Mouse (Mus musculus) small intestine, adult 2 months (tissue): ENCODE measurements around the gene Gm28372. TPM values are rescaled to one million over a fixed set of nuclear protein-coding genes. Genes with fewer than 3 reads are reported as not detected.

ENCODE experiments used
- H3K27ac ChIP-seq: fragments of 200-500 bp; 2 replicates; pipeline ENCODE4 v1.5.1; 2012; ENCODE audit warnings: low read depth, low read length, control low read depth, inconsistent platforms; ENCODE audit not compliant: insufficient read depth
- H3K27me3 ChIP-seq: fragments of 200-500 bp; 2 replicates; pipeline ENCODE4 v1.6.1; 2012; ENCODE audit warnings: mild to moderate bottlenecking, moderate library complexity, low read length, inconsistent platforms; ENCODE audit not compliant: control insufficient read depth, insufficient read depth
- H3K36me3 ChIP-seq: fragments of 200-500 bp; 2 replicates; pipeline ENCODE4 v1.6.1; 2012; ENCODE audit warnings: mild to moderate bottlenecking, low read length, control low read depth, inconsistent platforms; ENCODE audit not compliant: control insufficient read depth, insufficient read depth
- H3K4me1 ChIP-seq: fragments of 200-500 bp; 2 replicates; pipeline ENCODE4 v1.6.1; 2012; ENCODE audit warnings: low read length, inconsistent platforms, mixed read lengths; ENCODE audit not compliant: control insufficient read depth, insufficient read depth, insufficient read length
- H3K4me3 ChIP-seq: fragments of 200-500 bp; 2 replicates; pipeline ENCODE4 v1.5.1; 2012; ENCODE audit warnings: low read depth, mild to moderate bottlenecking, control low read depth, inconsistent platforms, low read length, moderate library complexity
- CTCF ChIP-seq: fragments of 200-500 bp; IDR thresholded peaks from 2 replicates; pipeline ENCODE4 v1.5.1; 2012; ENCODE audit warnings: low read depth, mild to moderate bottlenecking, control low read depth, inconsistent platforms, low read length, moderate library complexity, mixed read lengths; ENCODE audit not compliant: insufficient replicate concordance, insufficient read length; ENCODE audit errors: extremely low read depth
- POLR2A ChIP-seq: fragments of 200-500 bp; IDR thresholded peaks from 2 replicates; pipeline ENCODE4 v1.6.1; 2012; ENCODE audit warnings: low read depth, mild to moderate bottlenecking, control low read depth, inconsistent platforms, low read length, moderate library complexity
- WGBS: fragments of 180-500 bp; shearing (Covaris S2); methylation state at CpG from one replicate; pipeline ENCODE4 v1.1.7; 2018; 5-methylcytosine and 5-hydroxymethylcytosine counted together
- polyA plus RNA-seq: library from polyadenylated mRNA; depleted of rRNA; stranded (reverse); fragments of >200 nt; gene quantifications from 2 replicates; pipeline ENCODE4 v1.2.3, GENCODE M21; 2012

Gm28372 gene
- polyA plus RNA-seq, 1 experiment, result not detected

GRCm38 (mm10) chr2:130425112-130425511 is 20.1 kb downstream of the Gm28372 start:
- Histone ChIP-seq H3K27me3 (no peaks in the 10 kb centered on the region), H3K4me3 (no peak overlapping the region; the same call in 1 of the 2 replicates), H3K27ac (no peak overlapping the region), H3K4me1 (peaks cover 12% of the 10 kb centered on the region), H3K36me3 (no peaks in the 10 kb centered on the region)
- WGBS, result 17% methylated on average over 5 of the region's 5 CpGs
- TF ChIP-seq CTCF, result no peak
- no peak for TF ChIP-seq POLR2A

DNA sequence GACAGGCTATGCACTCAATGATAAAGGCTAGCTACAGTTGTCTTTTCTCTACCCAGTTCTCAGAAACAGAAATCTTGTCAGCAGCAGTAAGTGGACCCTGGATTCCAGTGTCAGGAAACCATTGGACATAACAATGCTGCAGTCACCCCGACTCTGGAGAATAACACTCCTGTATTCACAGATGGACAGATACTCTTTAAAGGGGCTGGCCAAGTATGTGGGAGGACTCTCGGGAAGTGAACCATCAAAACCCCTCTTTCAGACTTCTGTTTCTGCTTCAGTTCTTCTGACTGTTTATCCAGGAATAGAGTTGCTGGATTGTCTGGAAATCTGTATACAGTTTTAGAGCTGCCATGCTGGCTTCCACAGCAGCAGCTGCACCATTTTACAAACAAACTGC is 24.8 kb downstream of the Gm28372 start:
- H3K36me3 ChIP-seq, result peaks cover 4% of the 10 kb centered on the region; the same call in 1 of the 2 replicates
- no peaks in the 10 kb centered on the region for H3K27me3 ChIP-seq
- H3K4me1 ChIP-seq, result peaks cover 5% of the 10 kb centered on the region; the same call in 1 of the 2 replicates
- 57% methylated on average over 2 of the region's 2 CpGs for WGBS
- H3K4me3 ChIP-seq, result no peak overlapping the region
- no peak overlapping the region for H3K27ac ChIP-seq
- TF ChIP-seq POLR2A (no peak), CTCF (no peak)

- Histone ChIP-seq H3K27ac (no peak overlapping the region), H3K36me3 (peaks cover 4% of the 10 kb centered on the region; the same call in 1 of the 2 replicates), H3K4me1 (no peaks in the 10 kb centered on the region), H3K4me3 (no peak overlapping the region), H3K27me3 (no peaks in the 10 kb centered on the region)
- no peak for TF ChIP-seq POLR2A
- TF ChIP-seq CTCF, result no peak
- 22% methylated on average over 3 of the region's 3 CpGs for WGBS
These were observed 25.4 kb downstream of the Gm28372 start for GRCm38 (mm10) chr2:130430484-130430883.

DNA sequence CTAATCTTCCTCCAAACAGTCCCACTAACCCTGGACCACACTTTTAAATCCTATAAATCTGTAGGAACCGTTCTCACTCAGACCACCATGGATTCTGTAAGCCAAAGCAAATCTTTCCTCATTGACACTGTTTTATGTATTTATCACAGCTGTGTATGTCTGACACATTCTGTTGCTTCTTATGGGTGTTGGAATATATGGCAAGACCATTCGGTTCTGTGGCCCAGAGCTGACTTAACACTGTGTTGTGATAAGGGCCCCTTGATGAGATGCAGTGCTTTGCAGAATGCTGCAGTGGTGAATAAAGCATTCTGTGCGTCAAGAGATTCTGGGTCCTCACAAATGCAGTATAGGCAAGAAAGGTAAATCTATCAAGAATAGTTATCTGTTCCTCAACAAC is 27.1 kb downstream of the Gm28372 start:
- Histone ChIP-seq H3K27me3 (no peaks in the 10 kb centered on the region), H3K27ac (no peak overlapping the region), H3K4me1 (no peaks in the 10 kb centered on the region), H3K4me3 (no peak overlapping the region), H3K36me3 (peaks cover 4% of the 10 kb centered on the region; the same call in 1 of the 2 replicates)
- TF ChIP-seq CTCF (no peak), POLR2A (no peak)
- 89% methylated on average over 3 of the region's 3 CpGs for WGBS

DNA sequence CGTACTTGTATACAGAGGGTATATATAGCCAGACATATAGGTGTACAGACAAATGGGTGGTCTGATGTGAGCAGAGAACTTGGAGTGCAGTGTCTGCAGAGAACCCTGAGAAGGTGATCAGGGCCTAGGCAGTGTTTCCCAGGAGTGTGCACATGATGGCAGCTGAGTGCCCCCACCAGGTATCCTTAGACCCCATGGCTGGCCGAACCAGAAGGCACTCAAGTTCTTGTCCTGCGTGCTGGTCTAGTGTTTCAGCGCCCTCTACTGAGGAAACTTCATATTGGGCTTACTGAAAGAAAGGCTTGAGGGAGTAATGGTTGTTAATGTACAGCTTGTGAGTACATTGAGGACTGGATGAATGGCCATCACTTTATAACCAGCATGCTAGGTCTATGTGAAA is 28.1 kb downstream of the Gm28372 start:
- TF ChIP-seq CTCF, result peak; percentile 49; the same call in 1 of the 2 replicates
- TF ChIP-seq POLR2A, result no peak
- Histone ChIP-seq H3K27me3 (no peaks in the 10 kb centered on the region), H3K27ac (no peak overlapping the region), H3K4me3 (no peak overlapping the region), H3K36me3 (peaks cover 6% of the 10 kb centered on the region), H3K4me1 (no peaks in the 10 kb centered on the region)
- 15% methylated on average over 4 of the region's 4 CpGs for WGBS

DNA sequence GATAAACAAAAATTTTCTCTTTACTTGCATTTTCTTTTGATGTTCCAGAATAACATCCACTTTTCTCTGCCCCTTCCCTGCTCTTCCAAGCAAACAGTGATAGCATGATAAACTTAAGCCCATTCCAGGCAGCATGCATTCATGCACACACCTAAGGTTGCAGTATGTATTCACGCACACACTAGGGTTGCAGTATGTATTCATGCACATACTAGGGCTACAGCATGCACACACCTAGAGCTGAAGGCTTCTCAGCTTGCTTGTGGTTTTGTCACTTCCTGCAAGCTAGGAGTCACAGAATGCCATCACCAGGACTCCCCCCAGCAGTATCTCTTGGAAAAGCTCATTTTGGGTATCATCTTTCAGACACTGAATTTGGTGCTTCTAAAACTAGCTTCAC is 31.7 kb downstream of the Gm28372 start:
- TF ChIP-seq POLR2A (no peak), CTCF (no peak)
- Histone ChIP-seq H3K27me3 (no peaks in the 10 kb centered on the region), H3K4me1 (no peaks in the 10 kb centered on the region), H3K36me3 (peaks cover 37% of the 10 kb centered on the region), H3K27ac (no peak overlapping the region), H3K4me3 (no peak overlapping the region)
- 92% methylated on average over 1 of the region's 1 CpGs for WGBS

DNA sequence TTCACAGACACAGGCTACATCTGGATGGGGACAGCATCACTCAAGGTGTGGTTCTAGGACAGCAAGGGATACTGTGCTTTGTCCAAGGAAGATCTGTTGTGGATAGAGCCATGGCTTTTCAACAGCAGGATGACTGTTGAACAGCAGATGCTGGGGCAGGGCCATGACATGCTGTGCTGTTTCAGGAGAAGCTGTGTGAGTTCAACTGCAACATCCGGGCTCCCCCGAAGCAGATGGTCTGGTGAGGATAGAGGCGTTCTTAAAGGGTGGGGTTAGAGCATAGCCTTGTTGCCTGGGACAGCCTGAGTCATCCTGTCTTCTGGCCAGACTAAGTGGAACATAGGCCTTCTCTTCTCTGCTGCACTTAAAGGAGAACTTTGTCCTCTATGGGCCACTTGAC is 33.8 kb downstream of the Gm28372 start:
- no peak overlapping the region for H3K4me3 ChIP-seq

More for the DNA sequence above, 33.8 kb downstream of the Gm28372 start:
- TF ChIP-seq CTCF, result no peak
- TF ChIP-seq POLR2A, result no peak
- Histone ChIP-seq H3K27ac (no peak overlapping the region), H3K36me3 (peaks cover 55% of the 10 kb centered on the region), H3K27me3 (no peaks in the 10 kb centered on the region), H3K4me1 (no peaks in the 10 kb centered on the region)
- 87% methylated on average over 3 of the region's 3 CpGs for WGBS
